Mouse (Mus musculus) cerebellum, adult 9-10 months (tissue): ENCODE data around the gene Efcab14.

Experiments used
- DNase-seq: peaks from one replicate; pipeline ENCODE4 v3.0.0; 2022

The Efcab14 gene

DNA sequence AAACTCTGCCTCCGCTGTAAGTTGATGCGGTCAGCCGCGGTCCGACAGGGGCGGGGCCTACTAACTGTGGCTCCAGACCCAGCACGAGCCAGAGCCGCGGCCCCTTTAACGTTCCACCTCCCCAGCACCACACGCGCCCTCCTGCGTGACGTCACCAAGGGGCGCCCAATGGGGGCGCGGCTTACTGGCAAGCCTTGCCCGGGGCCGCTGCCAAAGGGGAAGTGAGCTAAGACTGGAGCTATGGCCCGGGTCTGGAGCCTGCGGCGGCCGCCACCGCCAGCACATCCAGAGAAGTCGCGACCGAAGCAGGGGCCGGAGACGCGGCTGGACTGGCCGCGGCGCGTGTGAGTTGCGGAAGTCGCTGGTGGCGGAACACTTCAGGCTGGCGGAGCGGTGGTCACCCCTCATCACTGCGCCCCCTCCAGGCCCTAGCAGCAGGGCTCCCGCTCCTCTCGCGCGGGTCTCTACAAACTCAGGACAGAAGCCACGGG, at the start of gene Efcab14:
TSS of gene Efcab14 (plus strand) at position 194 of the 491 bp plus-strand sequence.
- peak; percentile 98 for DNase-seq

DNA sequence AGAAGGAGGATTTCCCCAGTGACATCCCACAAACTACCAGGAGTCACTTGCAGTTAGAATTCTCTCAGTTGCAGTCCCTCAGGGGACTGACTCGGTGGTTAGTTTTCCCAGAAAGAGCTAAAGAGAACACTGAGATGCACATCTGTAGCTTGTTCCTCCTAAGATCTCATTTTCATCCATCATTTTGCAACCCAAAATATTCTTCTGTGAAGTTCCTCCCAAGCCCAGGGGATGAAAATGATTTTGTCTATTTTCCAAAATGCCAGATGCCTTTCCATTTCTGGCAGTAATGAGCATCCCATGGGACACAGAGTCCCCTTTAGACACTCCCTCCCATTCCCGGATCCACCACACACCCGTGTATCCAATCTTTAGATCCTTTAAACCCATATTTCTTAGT, 36.1 kb upstream of the Efcab14 start:
- DNase-seq: no peak

DNA sequence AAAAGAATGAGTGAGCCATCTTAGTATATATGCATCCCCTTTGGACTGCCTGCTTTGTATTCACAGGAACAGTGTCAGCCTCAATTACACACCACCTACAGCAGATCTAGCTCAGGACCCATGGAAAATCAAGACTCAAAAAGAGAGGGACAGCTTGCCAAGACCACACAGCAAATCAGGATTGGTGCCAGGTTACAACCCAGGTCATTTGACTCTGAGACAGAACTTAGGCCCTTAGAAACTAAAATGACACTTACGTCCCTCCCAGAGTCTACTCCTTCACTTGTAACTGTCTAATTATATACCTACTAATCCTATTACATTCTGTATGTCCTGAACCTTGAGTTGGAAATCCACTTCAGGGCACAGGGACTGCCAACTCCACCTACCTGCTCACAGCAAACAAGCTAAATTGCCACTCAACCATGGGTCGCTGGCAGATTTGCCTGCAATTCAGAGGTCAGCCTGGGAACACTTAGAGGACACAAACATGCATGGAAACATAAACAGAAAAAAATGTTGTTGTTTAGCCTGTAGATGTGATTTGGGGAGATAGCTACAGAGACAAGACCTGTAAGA, 33.5 kb upstream of the Efcab14 start:
- DNase-seq: no peak

DNA sequence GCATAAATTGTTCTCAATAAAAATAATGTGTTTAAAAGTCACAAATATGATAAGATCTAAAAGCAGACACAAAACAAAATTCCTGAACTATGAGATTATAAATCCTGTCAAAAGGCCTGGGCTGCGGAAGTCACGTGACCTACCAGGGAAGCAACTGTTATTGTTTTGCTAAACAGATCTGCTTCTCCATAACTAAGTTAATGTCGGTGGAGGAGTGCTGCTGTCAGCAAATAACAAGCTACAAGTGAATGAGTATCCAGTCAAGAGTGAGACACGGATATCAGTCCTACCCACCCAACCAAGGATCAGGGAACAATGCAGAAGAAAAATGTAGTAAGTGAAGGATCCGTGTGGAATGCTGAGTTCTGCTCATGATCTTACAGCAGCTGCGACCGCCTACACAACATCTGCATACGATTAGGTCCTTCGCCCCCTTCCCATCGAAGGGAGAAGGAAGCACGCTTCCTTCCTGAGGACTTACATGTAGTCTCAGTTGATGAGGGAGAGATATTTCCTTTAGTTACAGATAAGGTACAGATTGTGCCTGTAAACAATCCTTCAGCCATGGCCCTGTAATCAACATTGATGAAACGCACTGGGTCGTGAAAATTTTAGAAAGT, 28.5 kb upstream of the Efcab14 start:
- DNase-seq: no peak

DNA sequence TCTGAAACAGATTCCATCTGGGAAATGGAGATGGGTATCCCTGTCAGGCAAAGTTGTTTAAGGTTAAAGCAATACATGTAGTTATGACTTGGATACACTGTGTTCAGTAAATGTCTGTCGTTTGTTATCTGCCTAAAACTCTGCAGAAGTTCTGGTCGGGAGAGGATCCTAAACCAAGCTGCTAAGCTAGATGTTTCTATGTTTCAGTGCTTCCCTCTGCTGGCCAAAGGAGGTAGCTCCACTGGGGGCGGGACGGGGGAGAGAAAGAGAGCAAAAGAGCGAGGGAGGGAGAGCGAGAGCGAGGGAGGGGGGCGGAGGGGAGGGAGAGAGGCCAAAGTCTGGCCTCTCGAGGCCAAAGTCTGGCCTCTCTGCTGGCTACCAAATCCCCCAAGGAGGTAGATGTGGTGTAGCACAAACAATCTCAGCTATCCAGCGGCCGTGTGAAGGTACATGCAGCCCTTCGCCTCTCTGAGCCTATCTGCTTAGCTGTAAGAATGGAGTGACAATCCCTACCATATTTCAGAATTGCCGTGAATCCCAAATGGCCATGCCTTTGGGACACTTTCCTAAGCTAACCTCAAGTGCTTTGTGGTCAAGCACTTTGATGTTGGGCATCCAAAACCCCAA, 27.6 kb upstream of the Efcab14 start:
- DNase-seq: peak; percentile 38

DNA sequence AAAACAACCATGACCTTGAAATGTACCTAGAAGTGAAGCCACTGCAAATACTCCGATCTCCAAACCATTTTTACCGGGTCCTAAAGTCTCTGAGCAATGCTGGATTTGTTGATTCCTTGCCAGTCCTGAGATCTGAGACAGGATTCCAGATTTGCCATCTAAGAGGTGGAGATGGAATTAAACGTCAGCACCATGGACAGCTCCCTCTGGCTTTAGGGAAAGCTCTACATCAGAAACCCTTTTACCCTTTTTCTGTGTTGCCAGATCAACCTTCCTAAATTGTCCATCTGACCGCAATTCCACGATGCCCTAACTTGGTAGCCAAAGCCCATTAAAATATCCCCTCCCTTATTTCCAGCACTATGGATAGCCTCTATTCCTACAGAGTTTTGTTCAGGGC, 8.8 kb upstream of the Efcab14 start:
- DNase-seq: no peak

DNA sequence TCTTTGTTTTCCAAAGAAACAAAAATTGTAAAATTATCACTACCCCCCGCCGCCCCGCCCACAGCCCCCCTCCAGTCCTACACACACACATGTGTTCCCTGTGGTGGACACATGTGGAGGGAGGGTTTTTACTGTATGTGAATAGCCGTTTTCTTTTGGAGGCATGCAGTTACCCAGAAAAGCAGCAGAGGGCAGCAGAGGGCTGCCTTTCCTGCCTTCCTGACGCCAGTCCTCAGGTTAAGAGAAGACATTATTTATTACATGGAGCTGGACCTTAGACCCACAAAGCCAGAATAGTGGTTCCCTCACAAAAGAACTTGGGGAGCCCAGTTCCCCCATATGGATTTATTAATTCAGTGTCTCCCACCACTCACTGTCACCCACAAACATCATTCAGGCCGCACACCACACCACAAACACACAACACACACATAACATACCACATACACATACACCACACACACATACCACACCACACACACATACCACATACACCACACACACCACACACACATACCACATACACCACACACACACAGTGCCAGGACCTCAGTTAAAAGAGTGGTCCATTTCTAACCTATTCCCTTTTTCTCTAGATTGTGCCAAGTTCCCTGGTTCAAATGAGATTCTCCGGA, 5.8 kb upstream of the Efcab14 start:
- DNase-seq: peak; percentile 77

DNA sequence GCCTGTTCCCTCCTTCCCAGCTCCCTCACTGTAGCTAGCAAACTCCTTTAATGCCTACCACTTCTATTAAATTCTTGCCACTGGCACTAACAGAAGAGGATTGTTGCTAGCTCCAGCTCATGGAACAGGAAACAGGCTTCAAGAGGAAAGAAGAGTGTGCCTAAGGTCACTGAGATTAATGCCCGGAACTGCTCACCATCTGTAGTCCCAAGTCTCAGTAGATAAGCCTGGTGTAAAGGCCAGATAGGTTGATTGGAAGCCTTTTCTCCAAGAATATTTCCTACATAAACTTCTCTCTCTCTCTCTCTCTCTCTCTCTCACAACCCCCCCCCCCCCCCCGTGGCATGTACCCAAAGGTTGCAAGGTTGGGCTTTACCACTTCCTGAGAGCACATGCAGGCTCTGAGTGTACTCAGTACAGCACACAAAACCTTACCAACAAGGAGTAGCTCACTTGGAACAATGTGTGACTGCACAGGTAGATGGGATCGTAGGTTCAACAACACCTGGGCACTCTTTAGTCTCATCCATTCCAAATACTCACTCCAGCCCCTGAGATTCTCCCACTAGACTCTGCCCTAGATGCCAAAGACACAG, 5.2 kb upstream of the Efcab14 start:
- no peak for DNase-seq

DNA sequence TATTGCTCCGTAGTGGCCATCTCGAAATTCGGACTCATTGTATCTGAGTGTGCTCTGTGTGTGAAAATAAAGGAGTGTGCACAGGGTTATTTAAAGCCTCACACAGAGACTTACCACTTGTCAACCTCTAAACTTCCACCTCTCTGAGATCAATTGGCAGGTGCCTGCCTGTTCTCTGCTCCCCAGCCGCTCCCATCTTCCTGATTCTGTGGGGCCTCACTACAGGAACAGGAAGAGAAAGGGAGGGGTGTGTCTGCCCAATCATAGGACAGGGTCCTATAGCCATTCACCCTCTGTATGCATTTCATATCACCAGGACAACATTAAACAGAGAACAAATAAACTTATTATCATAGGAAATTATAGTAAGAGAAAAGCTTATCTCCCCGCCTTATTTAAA, 3.8 kb upstream of the Efcab14 start:
- DNase-seq: no peak

DNA sequence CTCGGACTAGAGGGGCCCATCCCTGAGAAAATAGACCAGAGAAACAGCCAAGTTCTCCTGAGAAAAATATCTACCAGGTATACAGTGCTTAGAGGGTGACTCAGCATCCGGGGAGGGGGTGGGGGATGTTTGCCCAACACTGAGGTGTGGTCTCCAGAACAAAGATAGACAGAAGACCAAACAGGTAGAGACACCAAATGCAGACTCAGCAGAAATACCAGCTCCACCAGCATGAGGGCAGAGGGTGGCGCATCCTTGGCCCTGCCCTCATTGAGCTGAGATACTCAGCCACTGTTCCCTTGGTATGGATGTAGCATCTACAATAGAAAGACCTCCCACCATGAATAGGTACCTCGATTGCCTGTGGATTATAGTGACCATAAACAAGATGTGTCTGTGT, 2.7 kb upstream of the Efcab14 start:
- no peak for DNase-seq

DNA sequence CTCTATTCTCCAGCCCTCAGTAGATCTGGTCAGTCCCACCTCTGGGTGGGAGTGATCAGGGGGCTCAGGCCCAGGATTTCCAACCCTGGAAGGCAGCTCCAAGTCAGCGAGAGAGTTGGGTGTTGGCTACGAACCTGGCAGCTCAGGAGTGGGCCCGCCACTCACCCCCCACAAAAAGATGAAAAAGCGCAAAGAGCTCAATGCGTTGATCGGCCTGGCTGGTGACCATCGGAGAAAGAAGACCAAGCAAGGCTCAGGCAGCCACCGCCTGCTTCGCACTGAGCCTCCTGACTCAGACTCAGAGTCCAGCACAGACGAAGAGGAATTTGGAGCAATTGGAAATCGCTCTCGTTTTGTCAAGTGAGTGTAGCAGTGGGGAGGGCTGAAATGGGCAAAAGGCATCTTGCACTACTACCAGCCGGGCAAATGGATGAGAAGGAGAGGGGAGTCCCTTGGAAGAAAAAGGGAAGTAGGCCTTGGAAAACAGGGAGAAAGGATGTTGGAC, 989 bp downstream of the Efcab14 start:
- DNase-seq: no peak

DNA sequence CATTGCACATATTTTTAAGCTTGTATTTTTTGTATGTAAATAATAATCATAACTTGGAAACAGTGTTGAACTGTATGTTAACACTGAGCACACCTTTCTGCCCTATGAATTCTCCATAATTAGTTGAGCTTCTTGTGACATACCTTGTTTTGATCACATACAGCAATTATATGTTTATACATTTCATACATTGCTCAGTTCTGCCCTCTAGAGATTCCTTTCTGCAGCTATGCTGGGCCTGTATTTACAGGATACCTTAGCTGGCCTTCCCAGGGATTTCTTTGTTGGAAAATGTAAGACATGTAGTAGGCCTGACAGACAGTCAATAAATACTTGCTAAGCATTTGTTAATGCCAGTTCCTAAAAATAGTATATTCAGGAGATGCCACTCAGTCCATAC, 5.1 kb downstream of the Efcab14 start:
- no peak for DNase-seq

DNA sequence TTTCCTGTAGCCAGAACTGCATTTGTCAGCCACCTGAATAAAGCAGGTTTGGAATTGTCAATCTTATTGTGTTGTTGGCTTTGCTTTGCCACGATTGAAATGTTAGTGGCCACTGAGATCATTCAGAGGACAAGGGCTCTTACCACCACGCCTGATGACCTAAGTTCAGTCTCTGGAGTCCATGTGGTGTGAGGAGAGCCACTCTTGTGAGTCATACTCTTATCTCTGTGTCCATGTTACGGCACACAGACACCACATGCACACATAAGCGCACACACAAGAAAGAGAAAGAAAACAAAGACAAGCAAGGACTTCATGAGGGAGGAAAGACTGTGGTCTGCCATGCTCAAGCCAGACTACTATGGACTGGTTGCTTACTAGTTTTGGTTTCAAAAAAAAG, 5.6 kb downstream of the Efcab14 start:
- DNase-seq: no peak

DNA sequence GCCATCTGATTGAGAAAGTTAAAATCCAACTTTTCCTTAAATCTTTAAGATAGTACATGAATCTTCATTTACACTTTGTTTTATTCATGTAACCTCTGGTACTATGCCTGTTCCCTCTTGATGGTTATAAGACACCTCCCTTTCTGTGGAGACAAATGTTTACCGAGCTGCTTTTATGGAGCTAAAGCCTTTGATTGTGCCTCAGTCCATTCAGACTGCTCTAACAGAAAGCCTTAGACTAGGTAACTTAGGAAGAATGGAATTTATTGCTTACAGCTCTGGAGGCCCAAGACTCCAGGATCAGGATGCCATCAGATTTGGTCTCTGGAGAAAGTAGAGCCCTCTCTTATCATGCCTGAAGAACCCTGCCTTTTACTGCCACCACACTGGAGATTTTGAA, 10.6 kb downstream of the Efcab14 start:
- no peak for DNase-seq

DNA sequence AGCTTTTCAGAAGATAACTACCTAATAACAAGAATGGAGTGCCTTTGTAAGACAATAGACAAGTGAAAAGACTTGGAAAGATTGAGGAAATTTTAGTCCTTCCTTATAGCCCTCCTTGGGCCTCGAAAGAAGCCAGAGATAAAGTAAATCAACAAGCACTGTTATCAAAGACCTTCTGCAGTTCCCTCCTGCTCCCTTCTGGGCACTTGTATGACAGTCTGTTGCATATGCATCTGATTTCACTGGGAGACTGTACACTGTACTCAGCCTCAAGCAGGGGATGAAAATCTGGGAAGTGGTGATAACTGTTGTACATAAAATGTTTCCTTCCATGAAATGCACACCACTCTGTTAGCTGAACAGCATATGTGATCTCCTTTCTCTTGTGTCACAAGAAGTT, 11.8 kb downstream of the Efcab14 start:
- no peak for DNase-seq

DNA sequence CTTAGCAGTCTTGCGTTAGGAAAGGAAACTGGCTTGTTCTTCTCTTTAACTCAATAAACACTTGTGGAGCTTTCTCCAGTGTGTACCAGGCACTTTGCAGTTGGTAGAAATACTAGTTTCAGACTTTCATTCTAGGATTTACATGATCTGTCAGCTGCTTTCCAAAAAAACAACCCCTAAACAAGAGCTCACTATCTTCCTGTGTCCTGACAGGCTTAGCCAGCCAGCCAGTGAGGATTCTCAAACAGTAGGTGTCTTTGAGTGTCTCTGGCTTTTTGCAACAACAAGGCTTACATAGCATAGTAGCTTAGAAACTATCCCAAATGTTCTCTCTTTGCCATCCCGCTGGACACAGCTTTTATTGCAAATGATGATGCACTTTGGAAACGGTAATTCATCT, 16.6 kb downstream of the Efcab14 start:
- no peak for DNase-seq

DNA sequence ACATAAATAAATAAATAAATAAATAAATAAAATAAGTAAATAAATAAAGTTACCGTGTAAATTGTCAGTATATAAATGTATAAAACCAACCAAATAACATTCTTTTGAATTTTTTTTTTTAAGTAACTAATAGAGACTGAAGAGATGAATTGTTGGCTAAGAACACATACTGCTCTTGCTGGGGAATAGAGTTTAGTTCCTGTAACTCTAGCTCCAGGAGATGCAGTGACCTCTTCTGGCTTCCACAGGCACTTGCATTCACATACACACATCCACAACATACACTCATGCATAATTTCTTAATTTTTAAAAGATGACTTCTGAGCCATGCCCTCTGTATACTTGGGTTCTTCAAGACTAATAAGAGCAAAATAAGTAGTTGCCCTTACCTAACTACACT, 17.3 kb downstream of the Efcab14 start:
- no peak for DNase-seq

DNA sequence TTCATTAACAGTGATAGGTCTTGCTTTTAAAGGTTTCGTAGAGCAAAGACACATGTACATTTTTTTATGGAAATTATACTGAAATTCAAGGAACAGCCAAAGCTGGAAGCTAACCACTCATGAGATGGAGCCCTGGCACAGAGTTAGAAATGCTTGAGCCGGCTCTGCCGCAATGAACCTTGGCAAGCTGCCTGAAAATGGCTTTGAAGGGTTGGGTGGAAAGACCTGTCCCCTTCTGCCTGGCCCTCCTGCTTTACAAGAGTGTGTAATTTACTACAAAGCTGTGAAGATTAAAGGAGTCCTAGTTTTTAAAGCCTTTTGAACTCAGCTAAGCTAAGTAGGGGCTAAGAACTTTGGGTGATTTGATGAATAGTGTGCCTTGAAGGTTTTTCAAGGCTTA, 23.7 kb downstream of the Efcab14 start:
- DNase-seq: no peak

DNA sequence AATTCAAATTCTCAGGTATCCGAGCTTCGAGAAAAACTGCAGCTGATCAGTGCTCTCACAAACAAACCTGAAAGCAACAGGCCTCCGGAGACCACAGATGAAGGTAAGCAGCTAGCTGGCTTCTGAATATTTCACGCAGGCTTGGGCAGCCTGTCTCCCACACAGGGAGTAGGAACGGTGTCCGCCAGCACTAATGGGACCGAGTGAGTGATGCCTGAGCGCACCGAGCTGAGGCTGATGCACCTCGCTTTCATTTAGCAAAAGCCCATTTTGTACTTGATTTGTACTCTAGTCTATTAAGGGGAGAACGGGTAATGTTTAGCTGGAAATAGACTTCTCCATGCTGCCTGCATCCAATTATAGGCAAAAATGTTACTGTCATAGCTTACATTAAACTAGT, 27.0 kb downstream of the Efcab14 start:
- DNase-seq: no peak

DNA sequence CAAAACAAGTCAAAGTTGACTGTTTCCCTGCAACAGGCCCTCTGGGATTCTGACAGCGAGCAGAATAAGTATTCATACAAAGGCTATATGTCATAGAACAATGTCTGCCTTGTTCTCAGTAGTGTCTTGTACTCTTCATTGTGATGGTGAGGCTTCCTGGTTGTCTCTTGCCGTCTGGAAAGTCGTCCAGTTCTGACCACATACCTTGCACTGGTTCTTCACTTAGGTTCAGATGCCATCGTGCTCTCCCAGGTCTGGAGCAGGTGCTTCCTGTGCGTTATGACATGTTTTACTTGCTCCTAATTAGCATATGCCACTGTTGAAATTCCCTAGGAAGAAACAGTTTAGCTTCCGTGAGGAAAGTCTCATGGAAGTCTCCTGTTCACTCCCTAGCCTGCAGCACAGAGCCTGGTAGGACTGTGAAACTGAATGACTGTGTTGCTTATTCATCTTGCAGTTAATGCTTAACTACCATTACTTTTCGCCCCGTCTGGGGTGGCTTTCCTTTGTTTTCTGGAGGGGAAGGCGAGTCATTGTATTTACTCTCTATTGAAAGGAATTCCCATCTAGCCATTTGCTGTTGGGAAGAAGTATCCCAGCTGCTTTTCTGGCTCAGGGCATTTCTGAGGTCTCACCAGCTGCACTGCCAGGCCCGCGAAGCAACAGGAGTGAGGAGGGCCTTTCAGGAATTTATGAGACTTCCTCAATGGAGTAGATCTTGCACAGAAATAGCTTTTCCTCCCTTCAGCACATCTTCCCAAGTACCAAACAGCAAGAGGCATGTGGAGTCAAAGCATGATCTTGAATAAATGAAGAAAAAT, 30.3 kb downstream of the Efcab14 start:
- DNase-seq: no peak

DNA sequence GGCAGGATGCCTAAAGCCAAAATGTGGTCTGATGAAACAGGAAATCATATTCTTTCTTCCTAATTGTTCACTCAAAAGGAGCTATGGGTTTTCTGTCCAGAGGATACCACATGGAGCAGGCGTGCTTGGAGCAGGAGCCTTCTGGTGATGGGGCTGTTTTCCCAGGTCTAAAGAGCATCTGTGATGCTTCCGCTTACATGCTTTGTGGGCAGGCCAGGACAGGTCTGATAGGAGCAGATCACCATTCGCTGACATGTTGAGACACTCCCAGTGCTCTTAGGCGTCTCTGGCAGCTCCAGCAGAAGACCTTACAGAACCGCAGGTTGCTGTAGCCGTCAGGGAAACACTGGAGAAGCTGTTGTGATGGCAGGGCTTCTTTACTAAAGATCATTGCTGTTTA, 37.5 kb downstream of the Efcab14 start:
- DNase-seq: no peak

DNA sequence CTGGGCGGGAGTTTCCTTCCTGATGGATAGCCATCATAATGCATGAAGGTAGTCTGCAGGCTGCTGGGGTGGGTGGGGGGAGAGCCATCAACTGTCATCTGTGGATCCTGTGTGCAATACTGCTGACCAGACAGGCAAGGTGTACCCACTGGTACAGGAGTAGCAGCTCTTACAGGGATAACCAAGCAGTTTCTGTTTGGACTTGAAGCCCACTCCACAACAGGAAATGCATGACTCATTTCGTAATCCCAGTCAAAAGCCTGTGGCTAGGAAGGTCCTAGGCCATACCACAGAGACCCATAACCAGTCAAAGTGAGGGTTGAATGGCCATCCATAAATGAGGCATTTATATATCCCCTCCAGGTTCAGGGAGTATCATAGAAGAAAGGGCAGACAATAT, 40.1 kb downstream of the Efcab14 start:
- DNase-seq: no peak

DNA sequence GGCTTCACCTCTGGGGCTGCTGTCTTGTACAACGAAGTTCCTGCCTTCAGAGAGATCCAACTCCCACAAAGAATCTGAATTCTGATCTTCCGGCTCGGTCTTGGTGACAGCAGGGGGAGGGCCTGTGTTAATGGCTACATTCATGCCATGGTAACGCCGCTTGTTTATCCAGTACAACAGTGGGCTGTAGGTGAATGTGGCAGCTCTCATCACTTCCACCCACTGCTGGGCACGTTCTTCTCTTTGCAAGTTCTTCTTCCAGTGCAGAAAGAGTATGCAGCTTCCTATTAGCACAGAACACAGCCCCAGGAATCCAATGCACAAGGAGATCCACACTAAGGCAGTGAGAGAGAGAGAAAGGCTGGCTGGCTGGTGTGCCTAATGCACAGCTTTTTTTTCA, 42.7 kb downstream of the Efcab14 start:
- no peak for DNase-seq
